Comparison of ENCODE assay signal across 10 mouse cellular contexts in the genomic region with DNA sequence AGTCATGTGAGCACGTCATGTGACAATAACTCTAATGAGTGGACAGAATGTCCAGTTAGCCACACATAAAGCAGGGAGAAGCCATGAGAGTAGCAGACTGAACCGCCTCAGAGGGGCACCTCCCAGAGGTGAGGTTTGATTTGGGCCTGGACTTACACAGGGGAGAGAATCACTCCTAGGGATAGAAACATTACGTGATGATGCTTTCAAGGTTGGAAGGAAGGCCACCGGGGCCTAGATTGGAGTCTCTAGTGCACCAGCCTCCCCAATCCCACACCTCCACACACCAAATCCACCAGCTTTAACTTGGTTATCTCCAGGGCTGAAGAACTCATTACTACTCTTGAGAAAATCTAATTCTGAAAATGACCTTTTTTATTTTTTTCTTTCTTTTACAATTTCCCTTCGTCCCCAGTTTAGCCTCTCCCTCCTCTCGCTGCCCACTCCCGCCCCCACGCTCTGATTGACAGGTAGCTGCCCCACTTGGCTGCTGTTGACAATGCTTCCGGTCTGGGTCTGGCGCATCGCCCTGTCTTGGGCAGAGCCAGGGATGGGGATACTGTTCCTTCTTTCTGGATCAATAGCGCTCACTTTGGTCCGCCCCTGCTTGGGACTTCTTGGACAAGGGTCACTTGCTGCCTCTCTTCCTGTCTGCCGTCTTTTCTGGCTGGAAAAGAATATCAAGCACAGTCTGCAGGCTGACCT.
DNase-seq lines count a peak whose midpoint lies in the region; ATAC-seq and TF ChIP-seq lines count a peak whose summit lies in the region.
"Had no signal": no experiment of that assay in that cellular context is flagged by ENCODE, and none has a peak within 500 bp of the region (broad histone marks: within the 10 kb centered on the region; RNA-seq: fewer than 3 reads in every experiment).

No protein-coding gene starts in this region.

- H3K27me3 ChIP-seq in heart, adult 2 months (ENCODE audit: control insufficient read depth, insufficient read depth, low read length) = no peaks in the 10 kb centered on the region
- H3K27me3 ChIP-seq in heart, embryonic 12.5 days (replicated peaks) = peaks cover 13% of the 10 kb centered on the region; the same call in 1 of the 2 replicates
- no peaks in the 10 kb centered on the region for H3K27me3 ChIP-seq in cerebellum, adult 2 months (ENCODE audit: control insufficient read depth, insufficient read depth, low read length)
- no peaks in the 10 kb centered on the region for H3K27me3 ChIP-seq in kidney, adult 2 months (replicated peaks; ENCODE audit: control insufficient read depth, insufficient read depth, low read length)

- TF ChIP-seq CTCF in heart, adult 2 months (IDR thresholded peaks at IDR 0.05) = no peak
- no peak for TF ChIP-seq CTCF in cerebellum, adult 2 months (IDR thresholded peaks at IDR 0.05; ENCODE audit: borderline replicate concordance, insufficient read depth, low read depth, low read length)
- TF ChIP-seq CTCF in kidney, adult 2 months (conservative IDR thresholded peaks at IDR 0.05; ENCODE audit: insufficient read depth, insufficient read length, low read depth, low read length) = no peak

- no peak for ATAC-seq in heart, embryonic 12.5 days (ENCODE audit: insufficient number of reproducible peaks, low FRiP score)
- no peak for ATAC-seq in inflammation-experienced regulatory T-cells, adult 6 months
- ATAC-seq in erythroid progenitor cell, adult 5-6 weeks (replicated peaks; ENCODE audit: low FRiP score, poor library complexity, severe bottlenecking) = no peak

- no peaks in the 10 kb centered on the region for H3K79me2 ChIP-seq in heart, adult 2 months (replicated peaks; ENCODE audit: control insufficient read depth, insufficient read depth, low read length)

- H3K27ac ChIP-seq in heart, adult 2 months = no peak overlapping the region
- no peak overlapping the region for H3K27ac ChIP-seq in heart, embryonic 12.5 days (ENCODE audit: poor library complexity, severe bottlenecking)
- H3K27ac ChIP-seq in cerebellum, adult 2 months (ENCODE audit: insufficient read depth, low read length) = no peak overlapping the region
- H3K27ac ChIP-seq in kidney, adult 2 months (ENCODE audit: insufficient read depth, low read depth, low read length) = no peak overlapping the region

- H3K4me1 ChIP-seq in heart, adult 2 months (ENCODE audit: control insufficient read depth, insufficient read depth, low read length) = no peaks in the 10 kb centered on the region
- no peaks in the 10 kb centered on the region for H3K4me1 ChIP-seq in heart, embryonic 12.5 days (replicated peaks)
- no peaks in the 10 kb centered on the region for H3K4me1 ChIP-seq in cerebellum, adult 2 months (ENCODE audit: control insufficient read depth, insufficient read depth, low read length)
- H3K4me1 ChIP-seq in kidney, adult 2 months (ENCODE audit: control insufficient read depth, insufficient read depth, low read length) = no peaks in the 10 kb centered on the region

- WGBS in heart, adult 2 months = 50% methylated on average over 14 of the region's 14 CpGs
- WGBS in heart, embryonic 12.5 days = 67% methylated on average over 14 of the region's 14 CpGs
- WGBS in cerebellum, adult 2 months = 46% methylated on average over 14 of the region's 14 CpGs
- 53% methylated on average over 14 of the region's 14 CpGs for WGBS in kidney, adult 2 months

- no peak for TF ChIP-seq EP300 in heart, adult 2 months (IDR thresholded peaks at IDR 0.05; ENCODE audit: insufficient read depth, low read depth, low read length)

- H3K9ac ChIP-seq in heart, adult 2 months (ENCODE audit: low read depth, low read length) = no peak overlapping the region
- no peak overlapping the region for H3K9ac ChIP-seq in heart, embryonic 12.5 days

- peak; percentile 16 to 40 for DNase-seq in heart, adult 2 months
- DNase-seq in 416B (ENCODE audit: low read depth) = peak; percentile 42
- peak; percentile 42 to 44 for DNase-seq in cerebellum, adult 2 months
- peak; percentile 80 for DNase-seq in kidney, adult 2 months
- no peak for DNase-seq in frontal cortex, postnatal 14 days (ENCODE audit: low spot score in 2 of 2)

- H3K4me2 ChIP-seq in heart, embryonic 12.5 days = no peak overlapping the region

- intact Hi-C loops in heart, adult 2 months (cut with DNase I) = no loop called here

- no peak overlapping the region for H3K4me3 ChIP-seq in heart, adult 2 months
- no peak overlapping the region for H3K4me3 ChIP-seq in heart, embryonic 12.5 days
- H3K4me3 ChIP-seq in cerebellum, adult 2 months (replicated peaks; ENCODE audit: insufficient read depth, low read depth, low read length) = no peak overlapping the region
- H3K4me3 ChIP-seq in kidney, adult 2 months (ENCODE audit: insufficient read depth, low read depth, low read length) = peak overlapping the region; percentile 10; the same call in 1 of the 2 replicates
- H3K4me3 ChIP-seq: megakaryocyte, embryonic 14.5 days had no signal

- no peaks in the 10 kb centered on the region for H3K36me3 ChIP-seq in heart, adult 2 months (ENCODE audit: control insufficient read depth, insufficient read depth, low read length)
- no peaks in the 10 kb centered on the region for H3K36me3 ChIP-seq in heart, embryonic 12.5 days
- H3K36me3 ChIP-seq in kidney, adult 2 months (ENCODE audit: control insufficient read depth, insufficient read depth, low read length) = no peaks in the 10 kb centered on the region
- H3K36me3 ChIP-seq: G1E had no signal

- TF ChIP-seq POLR2A in heart, adult 2 months (IDR thresholded peaks at IDR 0.05; ENCODE audit: insufficient read depth, low read depth, low read length) = no peak
- no peak for TF ChIP-seq POLR2A in cerebellum, adult 2 months (IDR thresholded peaks at IDR 0.05; ENCODE audit: borderline replicate concordance, insufficient read depth, low read length)
- TF ChIP-seq POLR2A in kidney, adult 2 months (IDR thresholded peaks at IDR 0.05; ENCODE audit: low read depth, low read length) = no peak

- H3K9me3 ChIP-seq in heart, embryonic 12.5 days (replicated peaks) = peaks cover 6% of the 10 kb centered on the region; the same call in 1 of the 2 replicates
- H3K9me3 ChIP-seq: G1E; megakaryocyte, embryonic 14.5 days had no signal

Comparison
In these comparisons a context has a peak if more than half of its experiments do, and no peak if none do; other contexts are left out.
1. DNase-seq: peak in heart, adult 2 months (2 of 2), 416B (single experiment), cerebellum, adult 2 months (2 of 2) and kidney, adult 2 months (single experiment); none in frontal cortex, postnatal 14 days (0 of 2).